Mouse (Mus musculus): ENCODE measurements at regions not wholly inside any gene's neighbourhood (a gene's known extent, or its start where the extent isn't known, plus 50 kb on each side); places are given as distances from the start of the nearest gene placed in this dataset.

DNA sequence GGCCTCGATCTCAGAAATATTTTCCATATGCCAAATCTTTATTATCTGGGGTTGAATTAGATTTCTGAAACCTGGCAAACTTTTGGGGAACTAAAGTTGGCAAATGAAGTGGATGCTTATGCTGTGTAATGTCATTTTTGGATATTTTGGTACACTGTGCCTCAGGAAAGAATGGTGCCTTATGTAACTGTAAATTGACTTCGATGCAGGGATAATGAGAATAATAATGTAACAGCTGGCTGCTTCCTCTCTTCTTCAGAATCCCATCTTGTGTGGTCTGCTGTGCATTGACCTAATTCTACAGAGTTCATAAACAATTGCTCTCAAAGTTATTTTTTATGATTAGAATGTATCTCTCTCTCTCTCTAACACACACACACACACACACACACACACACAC lies 545.6 kb downstream of the Tfap2b start:
- DNase-seq (ENCODE audit: low spot score) = peak; percentile 50

DNA sequence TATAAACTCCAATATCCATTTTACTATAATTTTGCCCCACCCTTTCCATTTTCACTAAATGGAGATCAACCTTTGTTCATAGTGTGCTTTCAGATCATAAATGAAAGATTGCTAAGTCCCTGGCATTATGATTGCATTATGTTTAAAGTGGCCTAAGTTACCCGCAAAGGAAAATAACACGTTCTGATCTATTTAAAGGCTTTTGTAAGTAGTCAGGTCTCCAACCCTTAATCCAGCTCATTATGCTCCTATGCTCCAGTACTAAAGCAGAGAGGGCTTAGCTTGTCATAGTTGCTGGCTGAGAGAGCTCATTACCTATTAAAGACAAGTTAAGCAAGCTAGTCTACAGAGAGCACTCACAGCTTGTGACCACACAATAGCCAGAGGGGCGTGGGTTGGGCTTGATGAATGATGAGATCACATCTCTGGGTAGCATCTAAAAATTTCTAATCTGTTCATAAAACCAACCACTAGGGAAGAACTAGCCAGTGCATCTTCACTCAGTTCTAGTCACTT lies 549.3 kb downstream of the Tfap2b start:
- no peak for DNase-seq (ENCODE audit: low spot score)

DNA sequence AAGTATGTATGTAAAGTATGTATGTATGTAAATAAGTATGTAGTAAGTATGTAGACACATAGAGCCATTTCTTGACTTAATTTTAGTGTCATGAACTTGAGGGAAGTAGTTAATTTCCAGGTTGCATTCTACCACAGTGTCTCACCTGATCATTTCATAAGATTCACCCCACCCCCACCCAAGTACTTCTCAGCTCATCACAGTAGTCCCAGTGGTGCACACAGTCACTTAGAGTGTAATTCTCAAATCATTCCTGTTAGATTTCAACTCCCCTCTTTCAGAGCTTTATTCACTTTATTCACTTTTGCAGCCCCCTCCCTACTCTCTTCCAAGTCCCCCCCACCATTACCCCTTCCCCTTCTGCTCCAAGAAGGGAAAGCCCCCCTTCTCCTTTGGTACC lies 558.2 kb downstream of the Tfap2b start:
- DNase-seq (ENCODE audit: low spot score) = no peak

DNA sequence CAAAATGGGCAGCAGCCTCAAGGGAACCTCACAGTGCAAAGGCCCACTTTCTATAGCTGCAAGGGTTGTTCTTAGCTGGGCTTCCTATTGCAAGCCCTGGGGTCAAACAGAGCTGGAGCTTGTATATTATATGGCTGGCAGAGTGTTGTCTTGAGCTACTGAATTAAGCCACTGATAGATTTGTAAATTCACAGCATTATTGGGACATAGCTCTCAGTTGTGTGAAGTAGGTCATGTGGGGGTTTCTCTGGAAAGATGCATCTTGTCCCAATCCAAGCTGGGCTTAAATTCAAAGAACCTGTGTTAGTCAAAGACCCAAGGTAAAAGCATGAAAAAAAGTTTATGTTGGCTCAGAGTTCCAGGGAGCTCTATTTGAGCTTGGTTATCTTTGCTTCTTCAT lies 563.6 kb downstream of the Tfap2b start:
- no peak for DNase-seq (ENCODE audit: low spot score)

DNA sequence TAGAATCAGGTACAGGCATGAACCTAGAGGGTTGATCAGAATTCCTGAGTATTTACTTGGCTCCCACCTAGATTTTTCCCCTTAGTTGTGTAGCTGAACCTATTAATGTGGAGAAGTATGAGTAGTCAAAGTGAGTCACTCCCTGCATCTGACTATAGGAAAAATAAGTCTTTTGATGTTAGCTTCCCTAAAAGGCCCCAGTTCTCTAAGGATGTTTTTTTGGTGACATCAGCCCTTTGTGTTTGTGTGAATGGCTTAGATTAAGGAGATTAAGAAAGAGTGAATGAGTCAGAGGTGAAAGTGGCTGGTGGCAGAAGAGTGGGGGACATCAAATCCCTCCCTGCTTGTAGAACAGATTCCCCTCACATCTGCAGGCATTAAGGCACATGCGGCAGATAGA lies 565.8 kb downstream of the Tfap2b start:
- no peak for DNase-seq (ENCODE audit: low spot score)

DNA sequence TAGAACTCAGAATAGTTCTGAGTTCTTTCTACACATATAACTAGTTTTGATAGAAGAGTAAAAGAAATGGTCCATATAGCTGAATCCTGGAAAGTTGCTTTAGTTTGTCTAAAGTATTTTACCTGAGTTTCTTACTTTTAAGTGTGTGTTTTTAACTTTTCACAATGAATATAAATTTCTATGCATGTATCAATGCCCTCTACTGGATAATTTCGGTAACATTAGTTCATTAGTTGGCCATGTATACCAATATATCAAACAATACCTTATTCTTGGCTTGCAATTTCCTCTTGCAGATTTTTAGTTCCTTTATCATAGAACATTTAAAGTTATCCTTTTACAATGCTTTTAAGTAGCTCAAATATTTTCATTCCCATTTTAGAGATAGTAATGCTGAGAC lies 568.8 kb downstream of the Tfap2b start:
- DNase-seq (ENCODE audit: low spot score) = no peak

DNA sequence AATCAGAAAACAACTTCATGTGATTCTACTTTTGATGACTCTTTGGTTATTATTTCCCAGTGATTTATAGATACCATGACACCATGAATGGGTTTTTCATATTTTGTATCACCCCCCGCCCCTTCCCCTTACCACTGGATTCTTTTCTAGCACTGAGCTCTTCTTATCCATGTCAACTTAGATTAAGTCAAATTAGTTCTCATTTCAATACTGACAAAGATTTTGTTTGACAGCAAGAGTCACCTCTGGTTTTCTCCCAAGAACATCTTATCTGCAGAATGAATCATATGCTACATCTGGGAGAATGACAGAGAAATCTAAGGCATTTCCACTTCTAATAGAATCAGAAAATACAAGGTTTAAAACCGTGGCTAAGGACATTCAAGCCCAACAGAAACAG lies 578.3 kb downstream of the Tfap2b start:
- DNase-seq (ENCODE audit: low spot score) = peak; percentile 60

DNA sequence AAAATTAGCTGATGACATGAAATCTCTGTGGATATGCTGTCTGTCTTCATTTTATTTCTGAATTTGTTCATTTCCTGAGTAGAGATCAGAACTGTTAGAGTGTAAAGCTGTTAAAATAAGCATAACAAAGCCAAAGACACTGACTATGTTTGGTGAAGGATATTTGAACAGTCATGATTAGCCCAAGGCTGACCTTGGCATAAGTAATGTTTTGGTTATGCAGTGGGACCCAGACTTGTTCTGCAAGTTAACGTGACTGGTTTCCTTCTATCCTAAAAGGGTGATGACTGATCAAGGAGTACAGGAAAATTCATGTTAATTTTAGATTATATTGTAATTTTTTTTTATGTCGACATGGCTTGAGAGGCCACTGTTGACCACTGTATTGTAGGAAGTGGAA lies 585.4 kb downstream of the Tfap2b start:
- no peak for DNase-seq (ENCODE audit: low spot score)

DNA sequence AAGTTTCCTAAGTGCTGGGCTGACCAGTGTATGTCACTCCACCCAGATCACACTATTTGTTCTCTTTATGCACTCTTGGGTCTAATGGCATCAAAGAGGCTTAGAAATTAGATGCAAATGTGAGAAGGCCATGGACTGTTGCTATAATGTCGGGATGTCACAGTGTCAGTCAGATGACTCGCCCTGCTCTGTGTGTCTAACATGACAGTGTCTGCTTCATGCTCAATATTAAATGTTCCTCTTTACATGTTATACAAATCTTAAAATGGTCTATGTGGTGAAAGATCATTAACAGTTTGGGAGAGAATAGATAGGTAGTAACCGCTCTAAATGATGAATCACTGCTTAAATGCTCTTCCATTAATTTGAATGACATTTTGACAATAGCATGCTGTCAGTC lies 617.2 kb downstream of the Tfap2b start:
- no peak for DNase-seq (ENCODE audit: low spot score)

DNA sequence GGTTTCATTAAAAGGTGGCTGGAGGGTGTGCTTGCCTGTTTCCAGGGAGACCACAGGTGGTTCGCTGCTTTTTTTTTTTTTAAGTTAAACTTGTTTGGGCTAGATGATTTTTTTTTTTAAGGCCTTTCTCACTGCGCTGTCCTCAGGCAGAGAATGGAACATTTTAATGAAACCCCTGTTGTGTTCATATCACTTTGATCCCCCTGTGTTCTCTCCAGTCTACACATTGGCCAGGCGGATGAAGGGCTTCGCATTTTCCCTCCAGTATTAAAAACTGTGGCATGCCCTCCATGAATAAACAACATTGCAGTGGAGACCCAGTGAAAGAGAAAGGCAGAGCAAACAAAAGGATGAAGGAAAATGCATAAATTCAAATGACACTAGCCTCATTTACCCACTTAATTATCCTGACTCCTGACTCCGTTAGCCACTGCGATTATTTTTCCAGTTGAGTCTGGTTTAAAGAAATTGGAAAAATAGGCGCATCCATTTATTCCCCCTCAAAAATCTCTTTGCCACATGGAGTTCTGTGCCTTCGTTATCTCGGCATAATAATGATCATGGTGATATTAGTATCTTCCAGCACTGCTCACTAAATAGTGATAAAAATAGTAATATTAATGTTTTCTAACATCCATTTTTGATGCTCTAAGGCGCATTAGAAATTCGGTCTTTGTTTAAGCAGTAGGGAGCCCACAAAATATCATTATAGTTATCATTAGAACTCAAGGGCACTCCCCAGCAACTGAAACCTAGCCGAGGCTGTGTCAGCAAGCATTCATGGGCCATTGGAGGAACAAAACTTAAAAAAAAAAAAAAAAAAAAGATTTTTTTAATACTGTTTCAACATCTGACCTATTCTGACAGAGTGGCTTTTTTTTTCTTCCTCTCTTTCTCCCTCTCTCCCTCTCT lies 618.0 kb downstream of the Tfap2b start:
- peak; percentile 14 for DNase-seq (ENCODE audit: low spot score)

DNA sequence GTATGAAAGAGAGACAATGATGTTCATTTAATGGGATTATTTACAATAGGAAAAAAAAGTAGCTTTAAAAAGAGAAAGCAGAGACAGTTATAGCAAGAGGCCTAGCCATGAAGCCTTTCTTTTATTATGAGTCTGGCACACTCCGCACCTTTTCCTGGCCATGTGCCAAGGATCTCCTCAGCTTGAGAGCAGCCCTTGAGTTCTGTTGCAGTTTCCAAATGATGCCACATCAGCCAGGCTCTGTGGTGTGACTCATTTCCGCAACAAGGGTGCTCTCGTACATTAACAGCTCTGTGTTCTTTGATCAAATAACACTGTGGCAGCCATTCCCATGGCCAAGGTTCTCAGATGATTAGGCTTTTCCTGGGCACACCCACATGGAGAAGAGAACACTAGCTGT lies 641.2 kb downstream of the Tfap2b start:
- DNase-seq (ENCODE audit: low spot score) = no peak

DNA sequence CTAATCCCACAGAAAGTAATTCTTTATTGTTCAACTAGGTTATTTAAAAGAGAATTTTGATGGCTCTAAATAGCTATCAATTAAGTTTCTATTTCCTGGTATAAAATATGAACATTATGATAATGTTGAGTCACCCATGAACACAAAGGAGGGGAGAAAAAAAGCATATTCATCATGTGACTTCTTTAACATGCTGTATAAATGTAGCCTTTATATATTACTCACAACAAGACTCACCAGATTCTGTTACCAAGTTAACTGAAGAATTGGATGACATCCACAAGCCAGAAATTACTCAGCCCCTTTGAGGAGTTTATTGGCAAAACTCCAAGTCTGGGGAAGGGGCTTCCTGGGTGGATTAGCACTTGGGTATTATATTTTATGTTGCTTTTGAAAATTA lies 648.5 kb downstream of the Tfap2b start:
- DNase-seq (ENCODE audit: low spot score) = no peak

DNA sequence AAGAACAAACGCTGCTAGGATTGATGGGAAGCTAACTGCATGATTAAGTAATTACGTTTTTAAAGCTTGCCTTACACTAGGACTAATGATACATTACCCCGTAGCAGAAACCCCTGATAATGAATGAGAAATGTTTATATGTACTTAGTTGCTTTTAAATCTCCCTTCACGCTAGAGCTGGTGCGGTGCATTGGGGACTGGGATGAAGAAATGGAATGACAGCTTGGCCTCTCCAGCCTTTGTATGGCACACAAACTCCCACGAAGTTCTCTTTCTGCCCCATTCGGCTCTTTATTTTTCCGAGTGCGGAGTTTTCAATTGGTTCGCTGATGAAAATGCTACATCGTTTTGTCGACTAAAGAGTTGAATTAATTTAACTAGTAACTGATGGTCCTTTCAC lies 659.8 kb downstream of the Tfap2b start:
- peak; percentile 63 for DNase-seq (ENCODE audit: low spot score)

DNA sequence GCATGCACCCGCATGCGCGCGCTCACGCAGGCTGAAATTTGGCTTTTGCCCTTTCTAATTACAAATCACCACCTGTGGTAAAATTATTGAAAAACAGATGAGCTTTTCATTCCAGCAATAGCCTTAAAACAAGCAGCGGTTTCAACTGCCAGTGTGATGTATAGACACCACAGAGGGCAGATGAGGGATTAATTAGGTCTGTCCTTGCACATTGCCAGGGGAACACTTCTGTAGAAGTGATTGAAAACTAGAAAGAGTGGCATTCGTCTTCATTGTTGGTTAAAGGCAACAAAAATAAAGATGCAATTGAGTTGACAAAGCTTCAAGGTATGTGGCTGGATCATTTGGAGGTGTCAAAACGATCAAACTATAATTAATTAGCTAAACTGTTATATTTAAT lies 672.5 kb downstream of the Tfap2b start:
- DNase-seq (ENCODE audit: low spot score) = peak; percentile 16

DNA sequence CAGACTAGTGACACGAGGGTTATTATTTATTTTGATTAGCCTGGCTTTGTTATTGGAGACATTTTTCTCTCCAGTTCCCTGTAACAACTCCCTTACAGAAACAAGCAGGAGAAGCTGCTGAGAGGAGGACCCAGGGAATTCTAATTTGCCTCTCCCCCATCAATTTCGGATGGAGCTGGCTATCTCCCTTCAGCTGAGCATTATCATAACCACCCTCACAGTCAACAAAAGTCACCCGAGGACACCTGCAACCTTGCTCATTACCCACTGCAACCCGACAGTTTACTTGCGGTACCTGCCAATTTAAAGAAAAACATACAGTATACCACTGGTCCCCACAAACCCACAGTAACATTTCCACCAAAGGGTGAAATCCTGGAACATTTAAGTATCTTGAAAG lies 690.7 kb downstream of the Tfap2b start:
- DNase-seq (ENCODE audit: low spot score) = no peak

DNA sequence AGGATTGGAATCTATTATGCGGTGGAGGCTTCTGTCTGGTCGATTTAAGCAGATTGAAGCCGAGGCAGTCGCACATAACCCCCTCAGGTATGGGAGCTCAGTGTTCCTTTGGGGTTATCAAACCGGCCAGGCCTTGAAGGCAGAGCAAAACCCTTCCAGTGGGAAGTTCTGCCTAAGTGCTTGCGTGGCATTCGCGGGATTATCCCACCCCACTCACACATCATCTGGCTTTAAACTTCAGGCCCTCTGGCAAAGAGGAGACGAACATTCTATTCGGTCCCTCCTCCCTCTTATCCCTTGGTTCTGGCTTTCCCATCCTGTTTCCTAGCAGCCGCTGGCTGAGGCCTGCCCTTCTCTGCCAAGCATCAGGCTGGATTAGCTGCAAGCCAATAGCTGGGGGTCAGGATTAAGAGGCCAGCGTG lies 691.2 kb downstream of the Tfap2b start:
- peak; percentile 49 for DNase-seq (ENCODE audit: low spot score)

DNA sequence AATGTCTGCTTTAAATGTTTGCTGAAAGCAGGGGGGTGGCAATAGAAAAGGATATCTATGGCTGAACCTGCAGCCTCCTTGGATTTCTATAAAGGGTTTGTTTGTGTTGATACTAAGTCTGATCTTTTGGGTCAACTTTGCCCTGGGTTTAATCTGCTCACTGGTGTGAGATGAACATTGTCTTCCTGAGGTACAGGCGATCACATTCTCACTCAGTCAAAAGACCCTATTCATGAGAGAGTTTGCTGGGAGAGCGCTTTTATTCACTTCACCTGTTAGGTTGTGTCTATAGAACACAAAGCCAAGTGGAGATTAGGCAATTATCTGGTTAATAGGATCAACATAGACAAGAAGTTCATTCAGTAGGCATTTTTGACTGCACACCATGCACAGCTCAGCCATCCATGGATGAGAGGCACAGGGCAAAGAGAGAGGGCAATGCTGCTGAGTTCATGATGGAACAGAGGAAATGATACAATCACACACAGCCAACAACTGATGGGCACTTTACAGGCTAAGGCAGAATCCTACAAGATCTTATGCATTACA lies 692.3 kb downstream of the Tfap2b start:
- peak; percentile 21 for DNase-seq (ENCODE audit: low spot score)

DNA sequence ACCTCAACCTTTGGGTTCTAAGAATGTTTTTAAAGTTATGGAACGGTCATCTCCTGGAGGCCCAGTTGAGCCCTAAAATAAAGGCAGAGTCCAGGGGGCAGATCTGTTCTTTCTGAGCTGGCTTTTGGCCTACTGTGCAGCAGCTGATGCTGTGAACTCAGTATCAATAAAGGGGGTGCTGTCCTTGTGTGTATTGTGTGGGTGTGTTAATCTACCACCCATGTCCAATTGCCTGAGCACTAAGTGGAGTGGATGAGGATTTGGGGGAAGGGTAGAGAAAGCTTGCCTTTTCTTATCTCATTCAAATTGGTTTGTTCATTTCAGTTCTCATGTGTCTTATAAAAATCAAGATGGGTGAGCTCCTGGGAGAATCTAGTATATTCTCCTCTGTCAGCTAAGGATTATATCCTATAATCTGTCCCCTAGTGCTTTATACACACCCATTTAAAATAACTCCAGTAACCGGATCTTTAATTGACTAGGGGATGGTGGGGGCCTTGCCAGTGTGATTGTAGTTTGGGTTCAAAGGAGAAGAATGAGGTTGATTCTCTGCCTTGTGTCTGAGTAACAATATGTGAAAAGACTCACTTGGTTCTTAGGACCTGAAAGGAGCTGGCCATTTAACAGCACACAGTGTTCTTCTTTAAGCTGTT lies 703.6 kb downstream of the Tfap2b start:
- DNase-seq (ENCODE audit: low spot score) = no peak

DNA sequence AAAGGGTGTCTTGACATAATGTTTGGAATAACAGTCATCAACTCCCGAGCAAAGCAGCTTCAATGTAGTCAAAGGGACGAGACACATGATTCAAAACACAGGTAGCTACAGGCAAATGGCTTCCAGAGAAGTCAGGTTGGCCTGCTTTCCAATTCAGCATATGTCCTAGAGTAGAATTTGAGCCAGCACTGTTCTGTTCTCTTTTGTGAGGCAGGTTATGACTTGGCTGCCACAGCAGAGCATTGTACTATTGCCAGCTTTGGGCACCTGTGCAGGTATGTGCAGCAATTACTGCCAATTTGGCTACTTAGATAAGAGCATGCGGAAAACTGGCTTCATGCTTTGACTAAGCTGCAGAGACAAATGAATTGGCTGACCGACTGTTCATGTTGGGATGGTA lies 699.1 kb downstream of the Pkhd1 start:
- no peak for DNase-seq (ENCODE audit: low spot score)

DNA sequence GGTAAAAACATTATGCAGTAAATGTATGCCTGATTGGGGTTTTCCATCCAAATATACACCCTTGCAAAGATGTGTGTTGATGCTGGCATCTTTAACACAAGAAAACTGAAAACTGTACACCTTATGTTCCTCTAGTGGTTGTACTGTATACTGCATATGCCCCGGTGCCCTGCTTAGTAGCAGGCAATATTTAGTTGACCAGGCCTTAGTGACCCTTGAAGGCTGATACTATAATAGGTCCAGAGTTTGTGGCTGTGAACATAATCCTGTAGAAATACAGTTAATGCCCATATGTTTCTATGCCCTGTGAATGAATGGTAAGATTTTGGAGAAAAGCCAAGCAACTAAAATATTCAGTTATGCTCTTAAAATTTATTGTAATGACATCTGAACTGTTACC lies 690.7 kb downstream of the Pkhd1 start:
- peak; percentile 36 for DNase-seq (ENCODE audit: low spot score)

DNA sequence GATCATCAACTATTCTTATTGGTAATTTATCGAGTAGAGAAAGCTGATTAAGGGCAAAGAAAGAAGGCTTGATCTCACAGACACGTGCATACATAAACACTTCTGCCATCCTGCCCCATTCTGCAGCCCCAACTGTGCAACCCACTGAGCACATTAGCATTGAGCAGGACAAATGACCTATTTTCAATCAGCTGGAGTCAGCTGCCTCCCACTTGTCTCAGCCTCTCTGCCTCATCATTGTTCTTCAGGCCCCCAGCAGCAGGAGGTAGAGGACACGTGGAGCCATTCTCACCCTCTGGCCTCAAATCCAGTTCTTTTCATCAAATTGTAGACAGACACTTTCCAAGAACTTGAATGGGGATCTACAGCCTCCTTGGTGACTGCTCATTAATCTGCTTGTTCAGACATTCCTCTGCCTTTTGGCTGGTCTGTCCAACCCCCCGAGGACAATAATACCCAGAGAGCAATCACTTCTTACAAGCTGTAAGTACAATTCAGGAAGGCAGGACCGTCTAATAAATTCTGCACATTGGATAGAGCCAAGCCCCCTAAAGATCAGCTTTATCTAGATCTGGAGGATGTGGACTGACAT lies 690.0 kb downstream of the Pkhd1 start:
- peak; percentile 73 for DNase-seq (ENCODE audit: low spot score)

DNA sequence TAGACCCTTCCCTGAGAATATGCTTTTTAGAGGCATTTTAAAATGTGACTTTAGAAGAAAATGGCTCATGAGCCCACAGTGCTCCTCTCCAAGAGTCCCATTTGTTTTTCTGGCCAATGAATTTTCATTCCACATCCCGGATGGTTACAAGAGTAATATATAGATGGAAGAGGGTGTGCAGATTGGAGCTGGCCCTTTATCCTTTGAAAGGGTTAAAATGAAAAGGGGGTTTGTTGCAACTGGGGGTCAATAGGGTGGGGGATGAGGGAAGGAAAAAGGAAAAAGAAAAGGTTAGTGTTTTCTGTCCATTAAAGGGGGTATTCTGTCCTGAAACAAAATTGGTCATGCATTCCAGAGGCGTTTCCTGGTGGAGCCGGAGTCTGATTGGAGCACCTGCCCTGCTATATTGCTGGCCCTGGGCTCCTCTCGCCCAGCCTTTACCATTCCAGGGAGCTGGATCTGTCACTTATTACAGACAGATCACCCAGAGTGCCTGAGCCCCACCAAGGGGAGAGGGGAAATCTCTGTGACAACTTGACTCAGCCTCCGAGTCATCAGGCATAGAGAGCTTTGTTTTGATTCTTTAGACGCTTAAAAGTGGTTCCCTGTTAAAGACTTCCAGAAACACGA lies 666.7 kb downstream of the Pkhd1 start:
- peak; percentile 25 for DNase-seq (ENCODE audit: low spot score)

All from retina, embryonic 14.5 days (tissue).